Mouse (Mus musculus): ENCODE results near the gene Ifitm7. TPM values are rescaled to one million over a fixed set of nuclear protein-coding genes. Genes with fewer than 3 reads are reported as not detected.

The Ifitm7 gene
- polyA plus RNA-seq, 1 experiment: not detected

DNA sequence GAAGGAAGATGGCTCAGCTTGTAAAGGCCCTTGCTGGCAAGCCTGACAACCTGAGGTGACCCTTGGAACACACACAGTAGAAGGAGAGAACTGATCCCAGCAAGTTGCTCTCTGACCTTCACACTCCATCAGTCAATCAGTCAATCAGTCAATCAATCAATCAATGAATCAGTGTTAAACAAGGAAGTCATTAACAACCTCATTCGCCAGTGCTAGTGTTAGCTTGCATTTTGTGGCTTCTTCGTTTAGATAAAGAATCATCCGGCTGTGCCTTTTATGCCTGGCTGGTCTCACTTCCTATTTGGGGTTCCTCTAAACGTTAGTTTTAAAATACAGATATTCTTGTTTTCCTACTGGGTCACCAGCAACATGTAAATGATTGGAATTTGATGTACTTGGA, 42.5 kb downstream of the Ifitm7 start:
- Histone ChIP-seq H3K4me1 (ENCODE audit: control insufficient read depth, insufficient read depth, insufficient read length, low read length) (peaks cover 4% of the 10 kb centered on the region; the same call in 1 of the 2 replicates), H3K27ac (replicated peaks; ENCODE audit: low read depth, low read length) (no peak overlapping the region), H3K4me3 (ENCODE audit: insufficient read depth, low read depth, low read length) (no peak overlapping the region)

DNA sequence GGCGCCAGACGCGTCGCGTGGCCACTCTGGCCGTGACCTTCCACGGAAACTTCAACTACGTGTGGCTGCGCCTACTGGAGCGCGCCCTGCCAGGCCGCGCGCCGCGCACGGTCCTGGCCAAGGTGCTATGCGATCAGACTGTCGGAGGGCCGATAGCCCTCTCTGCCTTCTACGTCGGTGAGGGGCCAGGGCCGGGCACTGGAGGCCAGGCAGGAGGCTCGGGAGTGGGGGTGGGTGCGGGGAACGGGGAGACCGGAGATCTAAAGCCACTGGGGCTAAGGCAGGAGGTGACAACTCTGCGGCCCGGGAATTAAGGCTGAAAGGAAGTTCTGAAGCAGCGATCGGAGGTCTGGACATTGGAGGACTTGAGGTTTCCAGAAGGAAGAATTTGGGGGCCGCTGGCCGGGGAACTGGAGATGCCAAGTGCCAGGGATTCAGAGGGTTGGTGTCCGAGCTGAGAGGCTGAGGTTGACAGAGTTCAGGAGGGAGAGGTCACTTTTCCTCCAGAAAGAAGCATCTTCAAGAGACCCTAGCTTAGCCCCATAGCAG, 45.8 kb downstream of the Ifitm7 start:
- H3K4me3 ChIP-seq (ENCODE audit: insufficient read depth, low read depth, low read length): peak overlapping the region; percentile 36
- peaks cover 4% of the 10 kb centered on the region; the same call in 1 of the 2 replicates for H3K4me1 ChIP-seq (ENCODE audit: control insufficient read depth, insufficient read depth, insufficient read length, low read length)
- no peak overlapping the region for H3K27ac ChIP-seq (replicated peaks; ENCODE audit: low read depth, low read length)

DNA sequence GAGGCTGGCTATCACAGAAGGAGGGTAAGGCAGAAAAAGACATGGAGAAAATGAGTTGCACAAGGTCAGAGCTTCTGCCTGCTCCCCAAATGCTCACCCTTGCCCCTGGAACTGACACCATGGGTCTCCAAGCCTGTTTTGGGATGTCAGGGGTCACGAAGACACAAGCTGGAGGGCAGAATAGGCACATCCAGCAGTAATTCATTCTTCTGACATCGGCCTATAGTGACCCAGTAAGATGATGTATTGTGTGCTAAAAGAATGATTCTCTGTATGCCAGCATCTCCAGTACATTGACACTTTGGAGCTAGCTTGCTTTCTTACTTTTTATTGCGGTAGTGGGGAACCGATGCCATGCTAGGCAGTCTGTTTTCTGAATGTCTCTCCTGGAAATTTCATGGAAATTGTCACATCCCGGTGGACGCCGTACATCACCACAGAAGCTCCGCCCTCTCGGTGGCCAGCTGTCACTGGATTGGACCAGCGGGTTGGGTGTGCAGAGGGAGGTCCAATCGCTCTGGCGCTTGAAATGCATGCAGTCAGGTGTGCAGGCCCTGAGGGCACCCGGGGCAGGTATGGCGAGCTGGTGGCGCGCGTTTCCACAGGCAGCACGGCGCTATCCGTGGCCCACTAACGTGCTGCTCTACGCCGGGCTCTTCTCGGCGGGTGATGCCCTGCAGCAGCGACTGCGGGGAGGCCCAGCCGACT, 46.4 kb downstream of the Ifitm7 start:
- peaks cover 4% of the 10 kb centered on the region; the same call in 1 of the 2 replicates for H3K4me1 ChIP-seq (ENCODE audit: control insufficient read depth, insufficient read depth, insufficient read length, low read length)
- peak overlapping the region; percentile 36 for H3K4me3 ChIP-seq (ENCODE audit: insufficient read depth, low read depth, low read length)
- H3K27ac ChIP-seq (replicated peaks; ENCODE audit: low read depth, low read length): no peak overlapping the region

Other genes starting within 250 kb of the Ifitm7 start
- gene Rrn3, start 206.2 kb downstream of the Ifitm7 start, polyA plus RNA-seq (2012; ENCODE audit: insufficient read depth, insufficient read length, missing spikeins): 18.9 and 21.4 TPM in 2 replicates
- gene Ntan1, start 168.0 kb downstream of the Ifitm7 start, polyA plus RNA-seq (2012; ENCODE audit: insufficient read depth, insufficient read length, missing spikeins): 105 and 155 TPM in 2 replicates
- gene Pdxdc1, start 83.8 kb downstream of the Ifitm7 start, polyA plus RNA-seq (2012; ENCODE audit: insufficient read depth, insufficient read length, missing spikeins): 96.7 and 119 TPM in 2 replicates
- 2.3 and 6.7 TPM in 2 replicates for gene Mpv17l, start 83.7 kb downstream of the Ifitm7 start, polyA plus RNA-seq (2012; ENCODE audit: insufficient read depth, insufficient read length, missing spikeins)
- not detected in 2 replicates for gene 2900011O08Rik, start 284 bp downstream of the Ifitm7 start, polyA plus RNA-seq (2012; ENCODE audit: insufficient read depth, insufficient read length, missing spikeins)
- gene Nde1, start 176.4 kb upstream of the Ifitm7 start, polyA plus RNA-seq (2012; ENCODE audit: insufficient read depth, insufficient read length, missing spikeins): 14.3 and 16.5 TPM in 2 replicates
- 12.3 and 14.0 TPM in 2 replicates for gene Marf1, start 176.5 kb upstream of the Ifitm7 start, polyA plus RNA-seq (2012; ENCODE audit: insufficient read depth, insufficient read length, missing spikeins)